Mouse (Mus musculus) forebrain, postnatal 0 days (tissue): Measurements from ENCODE around the gene Bcan. TPM values are rescaled to one million over a fixed set of nuclear protein-coding genes. Genes with fewer than 3 reads are reported as not detected.
A peak's percentile ranks its signal among the peaks of the same experiment; 100 is the strongest.

Experiments
- ATAC-seq: fragments of 200-750 bp; cut with Nextera tagmentation; 2 replicates; pipeline ENCODE4 v1.8.0; 2017; ENCODE audit warnings: mild to moderate bottlenecking, moderate library complexity
- DNase-seq: peaks from one replicate; pipeline ENCODE4 v3.0.0-alpha.2; 2015
- H3K27ac ChIP-seq: fragments of 300-500 bp; sonication (generic); 2 replicates; pipeline ENCODE4 v1.5.1; 2014; ENCODE audit warnings: low read depth, mild to moderate bottlenecking, antibody characterized with exemption, low read length, moderate library complexity, mixed read lengths
- H3K27me3 ChIP-seq: fragments of 300-500 bp; sonication (generic); 2 replicates; pipeline ENCODE4 v1.6.1; 2014; ENCODE audit warnings: mild to moderate bottlenecking, low read length, mixed read lengths; ENCODE audit not compliant: insufficient read depth
- H3K36me3 ChIP-seq: fragments of 300-500 bp; sonication (generic); 2 replicates; pipeline ENCODE4 v1.6.1; 2014; ENCODE audit warnings: mild to moderate bottlenecking, moderate library complexity; ENCODE audit not compliant: insufficient read depth
- H3K4me1 ChIP-seq: fragments of 300-500 bp; sonication (generic); 2 replicates; pipeline ENCODE4 v1.6.1; 2014; ENCODE audit warnings: antibody characterized with exemption; ENCODE audit not compliant: insufficient read depth
- H3K4me2 ChIP-seq: fragments of 300-500 bp; sonication (generic); 2 replicates; pipeline ENCODE4 v1.6.1; 2014; ENCODE audit warnings: low read depth, mild to moderate bottlenecking, moderate library complexity
- H3K4me3 ChIP-seq: fragments of 300-500 bp; sonication (generic); 2 replicates; pipeline ENCODE4 v1.5.1; 2014; ENCODE audit warnings: low read depth, low read length, mixed read lengths
- H3K9ac ChIP-seq: fragments of 300-500 bp; sonication (generic); 2 replicates; pipeline ENCODE4 v1.6.1; 2014; ENCODE audit warnings: mild to moderate bottlenecking
- H3K9me3 ChIP-seq: fragments of 300-500 bp; sonication (generic); 2 replicates; pipeline ENCODE4 v1.6.1; 2016; ENCODE audit warnings: low read length
- CTCF ChIP-seq: sonication (generic); IDR thresholded peaks from 2 replicates; pipeline ENCODE4 v1.5.1; 2016; ENCODE audit warnings: antibody characterized with exemption, control low read depth, low read depth
- WGBS: fragments of 180-500 bp; shearing (Covaris S2); extraction: QIAGEN DNeasy Blood & Tissue Kit; methylation state at CpG from one replicate; pipeline ENCODE4 v1.1.7; 2014; 5-methylcytosine and 5-hydroxymethylcytosine counted together
- polyA plus RNA-seq: library from polyadenylated mRNA; unstranded; fragments of >200 nt; fragmentation: Nextera tagmentation; extraction: Ambion mirVana; gene quantifications from 2 replicates; pipeline ENCODE4 v1.2.1, GENCODE M21; 2015
- total RNA-seq: library from RNA; depleted of rRNA; stranded (reverse); fragments of >200 nt; gene quantifications from 2 replicates; pipeline ENCODE4 v1.2.3, GENCODE M21; 2014

The Bcan gene
- total and polyA plus RNA-seq, 2 experiments from 2014 or later, result 133 to 146 TPM

- Histone ChIP-seq H3K27ac (peak overlapping the region; percentile 86), H3K4me1 (peaks cover 7% of the 10 kb centered on the region; the same call in 1 of the 2 replicates), H3K9me3 (no peaks in the 10 kb centered on the region), H3K9ac (peak overlapping the region; percentile 62), H3K4me2 (peak overlapping the region; percentile 78), H3K4me3 (peak overlapping the region; percentile 46), H3K36me3 (no peaks in the 10 kb centered on the region), H3K27me3 (no peaks in the 10 kb centered on the region)
- WGBS, result 5% methylated on average over 10 of the region's 10 CpGs
- TF ChIP-seq CTCF, result no peak
- ATAC-seq (no peak), DNase-seq (peak; percentile 58)
Observed at GRCm38 (mm10) chr3:87960191-87960585, 39.8 kb downstream of the Bcan start.

GRCm38 (mm10) chr3:87959371-87959770, 40.7 kb downstream of the Bcan start:
- ATAC-seq (no peak), DNase-seq (no peak)
- TF ChIP-seq CTCF, result no peak
- Histone ChIP-seq H3K4me3 (no peak overlapping the region), H3K36me3 (no peaks in the 10 kb centered on the region), H3K27me3 (no peaks in the 10 kb centered on the region), H3K9ac (no peak overlapping the region), H3K9me3 (no peaks in the 10 kb centered on the region), H3K4me1 (peaks cover 7% of the 10 kb centered on the region; the same call in 1 of the 2 replicates), H3K27ac (no peak overlapping the region), H3K4me2 (no peak overlapping the region)
- WGBS, result 75% methylated on average over 7 of the region's 7 CpGs

- ATAC-seq, result no peak
Observed at GRCm38 (mm10) chr3:87958967-87959366, 41.1 kb downstream of the Bcan start.

GRCm38 (mm10) chr3:87958476-87958875, 41.6 kb downstream of the Bcan start:
- H3K36me3 ChIP-seq, result no peaks in the 10 kb centered on the region
- no peaks in the 10 kb centered on the region for H3K27me3 ChIP-seq
- no peak overlapping the region for H3K27ac ChIP-seq
- ATAC-seq (no peak), DNase-seq (no peak)
- TF ChIP-seq CTCF, result no peak
- WGBS, result 38% methylated on average over 4 of the region's 4 CpGs
- no peak overlapping the region for H3K4me2 ChIP-seq
- no peak overlapping the region for H3K9ac ChIP-seq
- peaks cover 7% of the 10 kb centered on the region; the same call in 1 of the 2 replicates for H3K4me1 ChIP-seq
- no peak overlapping the region for H3K4me3 ChIP-seq
- no peaks in the 10 kb centered on the region for H3K9me3 ChIP-seq

More at GRCm38 (mm10) chr3:87958967-87959366, 41.1 kb downstream of the Bcan start:
- Histone ChIP-seq H3K27ac (no peak overlapping the region), H3K4me3 (no peak overlapping the region), H3K27me3 (no peaks in the 10 kb centered on the region), H3K4me1 (peaks cover 7% of the 10 kb centered on the region; the same call in 1 of the 2 replicates), H3K9ac (no peak overlapping the region), H3K4me2 (no peak overlapping the region), H3K36me3 (no peaks in the 10 kb centered on the region), H3K9me3 (no peaks in the 10 kb centered on the region)
- 17% methylated on average over 1 of the region's 1 CpGs for WGBS
- DNase-seq, result no peak
- TF ChIP-seq CTCF, result no peak

GRCm38 (mm10) chr3:87958056-87958455, 42.0 kb downstream of the Bcan start:
- DNase-seq, result no peak
- WGBS, result 7% methylated on average over 1 of the region's 1 CpGs
- peaks cover 7% of the 10 kb centered on the region; the same call in 1 of the 2 replicates for H3K4me1 ChIP-seq
- no peaks in the 10 kb centered on the region for H3K9me3 ChIP-seq
- H3K36me3 ChIP-seq, result no peaks in the 10 kb centered on the region
- no peak for ATAC-seq
- H3K9ac ChIP-seq, result no peak overlapping the region
- H3K27me3 ChIP-seq, result no peaks in the 10 kb centered on the region
- TF ChIP-seq CTCF, result no peak
- no peak overlapping the region for H3K27ac ChIP-seq
- no peak overlapping the region for H3K4me2 ChIP-seq
- no peak overlapping the region for H3K4me3 ChIP-seq

GRCm38 (mm10) chr3:87952440-87952839, 47.6 kb downstream of the Bcan start:
- peak; percentile 4; the same call in 1 of the 2 replicates for ATAC-seq
- no peak for TF ChIP-seq CTCF
- Histone ChIP-seq H3K27ac (no peak overlapping the region), H3K4me3 (no peak overlapping the region), H3K4me2 (no peak overlapping the region), H3K4me1 (peaks cover under 1% of the 10 kb centered on the region; the same call in 1 of the 2 replicates), H3K27me3 (peaks cover 10% of the 10 kb centered on the region; the same call in 1 of the 2 replicates), H3K9me3 (no peaks in the 10 kb centered on the region), H3K36me3 (no peaks in the 10 kb centered on the region), H3K9ac (no peak overlapping the region)
- no peak for DNase-seq
- 9% methylated on average over 5 of the region's 5 CpGs for WGBS

GRCm38 (mm10) chr3:87951946-87952345, 48.1 kb downstream of the Bcan start:
- no peak for DNase-seq
- Histone ChIP-seq H3K4me2 (no peak overlapping the region), H3K4me1 (peaks cover 4% of the 10 kb centered on the region; the same call in 1 of the 2 replicates), H3K36me3 (no peaks in the 10 kb centered on the region), H3K9ac (no peak overlapping the region), H3K27ac (no peak overlapping the region), H3K9me3 (no peaks in the 10 kb centered on the region), H3K27me3 (peaks cover 10% of the 10 kb centered on the region; the same call in 1 of the 2 replicates), H3K4me3 (no peak overlapping the region)
- no peak for ATAC-seq
- WGBS, result 36% methylated on average over 12 of the region's 12 CpGs
- no peak for TF ChIP-seq CTCF
